Mouse (Mus musculus): ENCODE measurements around the gene Elmo3.

GRCm38 (mm10) chr8:105359208-105359607 is 53.8 kb downstream of the Elmo3 start:
- TF ChIP-seq CTCF (conservative IDR thresholded peaks at IDR 0.05 in 1 of 2, IDR thresholded peaks at IDR 0.05 in 1 of 2; ENCODE audit: low read depth in 2 of 2, low read length in 2 of 2) = no peak
- no peak for TF ChIP-seq MXI1 (IDR thresholded peaks at IDR 0.05; ENCODE audit: low read depth, low read length)
- no peak for TF ChIP-seq SIN3A (IDR thresholded peaks at IDR 0.05; ENCODE audit: low read length)
- no peak for TF ChIP-seq KAT2A (IDR thresholded peaks at IDR 0.05; ENCODE audit: insufficient replicate concordance, low read length)
- no peak for TF ChIP-seq POLR2AphosphoS2 (IDR thresholded peaks at IDR 0.05; ENCODE audit: low read depth, low read length)
- TF ChIP-seq POLR2A (IDR thresholded peaks at IDR 0.05; ENCODE audit: low read depth, low read length) = no peak
- no peak for TF ChIP-seq EP300 (IDR thresholded peaks at IDR 0.05; ENCODE audit: low read length)
- TF ChIP-seq TCF12 (IDR thresholded peaks at IDR 0.05; ENCODE audit: low read depth, low read length) = no peak
- no peak for TF ChIP-seq RAD21 (IDR thresholded peaks at IDR 0.05; ENCODE audit: low read depth, low read length)
- no peak for TF ChIP-seq HCFC1 (IDR thresholded peaks at IDR 0.05; ENCODE audit: low read depth, low read length)
- TF ChIP-seq GABPA (IDR thresholded peaks at IDR 0.05; ENCODE audit: insufficient replicate concordance, low read depth, low read length) = no peak
- no peak for TF ChIP-seq BHLHE40 (IDR thresholded peaks at IDR 0.05; ENCODE audit: low read depth, low read length)
- TF ChIP-seq CHD1 (IDR thresholded peaks at IDR 0.05; ENCODE audit: low read depth, low read length) = no peak
- TF ChIP-seq JUND (conservative IDR thresholded peaks at IDR 0.05; ENCODE audit: low read depth, low read length) = no peak

Measured in CH12.LX (cell line).